Mouse (Mus musculus): ENCODE measurements around the gene Stxbp4. TPM values are rescaled to one million over a fixed set of nuclear protein-coding genes. Genes with fewer than 3 reads are reported as not detected.

Gene Stxbp4
- polyA plus RNA-seq, 1 experiment from 2014 or later = 23.3 TPM

- Histone ChIP-seq H3K36me3 (ENCODE audit: insufficient read depth, low read length) (peaks cover 10% of the 10 kb centered on the region; the same call in 1 of the 2 replicates), H3K4me3 (ENCODE audit: low read length) (no peak overlapping the region), H3K4me1 (ENCODE audit: insufficient read depth, low read length) (peaks cover 8% of the 10 kb centered on the region), H3K9ac (replicated peaks; ENCODE audit: low read length) (no peak overlapping the region), H3K4me2 (replicated peaks; ENCODE audit: low read depth, low read length) (no peak overlapping the region), H3K27me3 (ENCODE audit: insufficient read depth, low read length) (no peaks in the 10 kb centered on the region), H3K27ac (ENCODE audit: low read length) (no peak overlapping the region), H3K9me3 (ENCODE audit: low read length) (no peaks in the 10 kb centered on the region)
- WGBS = 37% methylated on average over 7 of the region's 7 CpGs
- peak; percentile 82 for ATAC-seq (ENCODE audit: low FRiP score, low TSS enrichment)
Measured at GRCm38 (mm10) chr11:90577057-90577780, 60.7 kb downstream of the Stxbp4 start.

- ATAC-seq (ENCODE audit: low FRiP score, low TSS enrichment) = no peak
- no peak overlapping the region for H3K27ac ChIP-seq (ENCODE audit: low read length)
- H3K4me2 ChIP-seq (replicated peaks; ENCODE audit: low read depth, low read length) = no peak overlapping the region
- no peaks in the 10 kb centered on the region for H3K9me3 ChIP-seq (ENCODE audit: low read length)
- H3K4me1 ChIP-seq (ENCODE audit: insufficient read depth, low read length) = peaks cover 8% of the 10 kb centered on the region
- H3K27me3 ChIP-seq (ENCODE audit: insufficient read depth, low read length) = no peaks in the 10 kb centered on the region
- no peak overlapping the region for H3K9ac ChIP-seq (replicated peaks; ENCODE audit: low read length)
- peaks cover 10% of the 10 kb centered on the region; the same call in 1 of the 2 replicates for H3K36me3 ChIP-seq (ENCODE audit: insufficient read depth, low read length)
- no peak overlapping the region for H3K4me3 ChIP-seq (ENCODE audit: low read length)
- 88% methylated on average over 8 of the region's 8 CpGs for WGBS
Measured at GRCm38 (mm10) chr11:90576282-90576972, 61.5 kb downstream of the Stxbp4 start.

GRCm38 (mm10) chr11:90575491-90576048 lies 62.3 kb downstream of the Stxbp4 start:
- H3K36me3 ChIP-seq (ENCODE audit: insufficient read depth, low read length) = peaks cover 10% of the 10 kb centered on the region; the same call in 1 of the 2 replicates
- H3K4me3 ChIP-seq (ENCODE audit: low read length) = no peak overlapping the region
- H3K27me3 ChIP-seq (ENCODE audit: insufficient read depth, low read length) = no peaks in the 10 kb centered on the region
- H3K4me2 ChIP-seq (replicated peaks; ENCODE audit: low read depth, low read length) = no peak overlapping the region
- H3K9ac ChIP-seq (replicated peaks; ENCODE audit: low read length) = no peak overlapping the region
- 95% methylated on average over 7 of the region's 7 CpGs for WGBS
- no peaks in the 10 kb centered on the region for H3K9me3 ChIP-seq (ENCODE audit: low read length)
- H3K27ac ChIP-seq (ENCODE audit: low read length) = no peak overlapping the region
- no peak for ATAC-seq (ENCODE audit: low FRiP score, low TSS enrichment)
- peaks cover 8% of the 10 kb centered on the region for H3K4me1 ChIP-seq (ENCODE audit: insufficient read depth, low read length)

GRCm38 (mm10) chr11:90570646-90571259 lies 67.1 kb downstream of the Stxbp4 start:
- no peaks in the 10 kb centered on the region for H3K4me1 ChIP-seq (ENCODE audit: insufficient read depth, low read length)
- no peak overlapping the region for H3K27ac ChIP-seq (ENCODE audit: low read length)
- no peak overlapping the region for H3K4me2 ChIP-seq (replicated peaks; ENCODE audit: low read depth, low read length)
- no peak overlapping the region for H3K4me3 ChIP-seq (ENCODE audit: low read length)
- 92% methylated on average over 2 of the region's 2 CpGs for WGBS
- no peak for ATAC-seq (ENCODE audit: low FRiP score, low TSS enrichment)
- no peaks in the 10 kb centered on the region for H3K9me3 ChIP-seq (ENCODE audit: low read length)
- no peaks in the 10 kb centered on the region for H3K27me3 ChIP-seq (ENCODE audit: insufficient read depth, low read length)
- peaks cover 10% of the 10 kb centered on the region; the same call in 1 of the 2 replicates for H3K36me3 ChIP-seq (ENCODE audit: insufficient read depth, low read length)
- H3K9ac ChIP-seq (replicated peaks; ENCODE audit: low read length) = no peak overlapping the region

GRCm38 (mm10) chr11:90558359-90559047 lies 79.4 kb downstream of the Stxbp4 start:
- H3K4me1 ChIP-seq (ENCODE audit: insufficient read depth, low read length) = peaks cover 15% of the 10 kb centered on the region
- H3K27me3 ChIP-seq (ENCODE audit: insufficient read depth, low read length) = no peaks in the 10 kb centered on the region
- no peak overlapping the region for H3K4me3 ChIP-seq (ENCODE audit: low read length)
- WGBS = 43% methylated on average over 9 of the region's 9 CpGs
- no peaks in the 10 kb centered on the region for H3K9me3 ChIP-seq (ENCODE audit: low read length)
- peak; percentile 46 for ATAC-seq (ENCODE audit: low FRiP score, low TSS enrichment)
- 0 out of 2 replicates have a peak, but pooled peaks cover 2% of the 10 kb centered on the region for H3K36me3 ChIP-seq (ENCODE audit: insufficient read depth, low read length)
- H3K27ac ChIP-seq (ENCODE audit: low read length) = no peak overlapping the region
- H3K4me2 ChIP-seq (replicated peaks; ENCODE audit: low read depth, low read length) = no peak overlapping the region
- no peak overlapping the region for H3K9ac ChIP-seq (replicated peaks; ENCODE audit: low read length)

GRCm38 (mm10) chr11:90556517-90556916 lies 81.4 kb downstream of the Stxbp4 start:
- no peak overlapping the region for H3K4me3 ChIP-seq (ENCODE audit: low read length)
- H3K27me3 ChIP-seq (ENCODE audit: insufficient read depth, low read length) = no peaks in the 10 kb centered on the region
- H3K9me3 ChIP-seq (ENCODE audit: low read length) = no peaks in the 10 kb centered on the region
- no peak for ATAC-seq (ENCODE audit: low FRiP score, low TSS enrichment)
- H3K4me2 ChIP-seq (replicated peaks; ENCODE audit: low read depth, low read length) = no peak overlapping the region
- peaks cover 15% of the 10 kb centered on the region for H3K4me1 ChIP-seq (ENCODE audit: insufficient read depth, low read length)
- no peak overlapping the region for H3K9ac ChIP-seq (replicated peaks; ENCODE audit: low read length)
- H3K27ac ChIP-seq (ENCODE audit: low read length) = no peak overlapping the region
- H3K36me3 ChIP-seq (ENCODE audit: insufficient read depth, low read length) = 0 out of 2 replicates have a peak, but pooled peaks cover 2% of the 10 kb centered on the region
- WGBS = 63% methylated on average over 4 of the region's 4 CpGs

- WGBS = 27% methylated on average over 5 of the region's 5 CpGs
- Histone ChIP-seq H3K36me3 (ENCODE audit: insufficient read depth, low read length) (no peaks in the 10 kb centered on the region), H3K27ac (ENCODE audit: low read length) (peak overlapping the region; percentile 50; the same call in 1 of the 2 replicates), H3K4me3 (ENCODE audit: low read length) (no peak overlapping the region), H3K27me3 (ENCODE audit: insufficient read depth, low read length) (no peaks in the 10 kb centered on the region), H3K9ac (replicated peaks; ENCODE audit: low read length) (no peak overlapping the region), H3K4me2 (replicated peaks; ENCODE audit: low read depth, low read length) (no peak overlapping the region), H3K4me1 (ENCODE audit: insufficient read depth, low read length) (peaks cover 15% of the 10 kb centered on the region), H3K9me3 (ENCODE audit: low read length) (no peaks in the 10 kb centered on the region)
- no peak for ATAC-seq (ENCODE audit: low FRiP score, low TSS enrichment)
Measured at GRCm38 (mm10) chr11:90553963-90554362, 83.9 kb downstream of the Stxbp4 start.

- Histone ChIP-seq H3K4me3 (ENCODE audit: low read length) (no peak overlapping the region), H3K36me3 (ENCODE audit: insufficient read depth, low read length) (no peaks in the 10 kb centered on the region), H3K4me2 (replicated peaks; ENCODE audit: low read depth, low read length) (no peak overlapping the region), H3K27ac (ENCODE audit: low read length) (no peak overlapping the region), H3K9ac (replicated peaks; ENCODE audit: low read length) (no peak overlapping the region), H3K4me1 (ENCODE audit: insufficient read depth, low read length) (peaks cover 10% of the 10 kb centered on the region), H3K9me3 (ENCODE audit: low read length) (no peaks in the 10 kb centered on the region), H3K27me3 (ENCODE audit: insufficient read depth, low read length) (no peaks in the 10 kb centered on the region)
- 86% methylated on average over 18 of the region's 18 CpGs for WGBS
- ATAC-seq (ENCODE audit: low FRiP score, low TSS enrichment) = no peak
Measured at GRCm38 (mm10) chr11:90552303-90553201, 85.3 kb downstream of the Stxbp4 start.
